Mouse (Mus musculus) monocyte, adult 2 months (primary cell): Measurements from ENCODE around the gene Rgs2.

Source experiments
- DNase-seq, 2 experiments: peaks; one replicate each; pipeline ENCODE4 v3.0.0; 2022; ENCODE audit warnings: low spot score in 2 of 2, low read depth in 1 of 2

Rgs2 gene

GRCm38 (mm10) chr1:144003904-144004740 is at the start of gene Rgs2:
Gene Rgs2 (minus strand): TSS chr1:144004161.
- DNase-seq = peak; percentile 93 to 98

GRCm38 (mm10) chr1:144053401-144053800 is 49.4 kb upstream of the Rgs2 start:
- DNase-seq = no peak

GRCm38 (mm10) chr1:144041826-144042225 is 37.9 kb upstream of the Rgs2 start:
- no peak for DNase-seq

GRCm38 (mm10) chr1:144033498-144033897 is 29.5 kb upstream of the Rgs2 start:
- DNase-seq = no peak

GRCm38 (mm10) chr1:144030499-144030898 is 26.5 kb upstream of the Rgs2 start:
- no peak for DNase-seq

- DNase-seq = no peak
These were observed 25.7 kb upstream of the Rgs2 start for GRCm38 (mm10) chr1:144029679-144030078.

- DNase-seq = no peak
These were observed 14.5 kb upstream of the Rgs2 start for GRCm38 (mm10) chr1:144018417-144018958.

- DNase-seq = no peak
These were observed 10.0 kb upstream of the Rgs2 start for GRCm38 (mm10) chr1:144013913-144014312.

- DNase-seq = no peak
These were observed 3.4 kb upstream of the Rgs2 start for GRCm38 (mm10) chr1:144007341-144007740.

- peak; percentile 71 to 76 for DNase-seq
These were observed 2.6 kb upstream of the Rgs2 start for GRCm38 (mm10) chr1:144006542-144006941.

GRCm38 (mm10) chr1:144005648-144006047 is 1.7 kb upstream of the Rgs2 start:
- DNase-seq = no peak

GRCm38 (mm10) chr1:144004741-144005140 is 780 bp upstream of the Rgs2 start:
- no peak for DNase-seq

GRCm38 (mm10) chr1:144003416-144003815 is 545 bp downstream of the Rgs2 start:
- DNase-seq = no peak

- peak; percentile 28 to 42 for DNase-seq
These were observed 1.3 kb downstream of the Rgs2 start for GRCm38 (mm10) chr1:144002715-144003066.

GRCm38 (mm10) chr1:144002036-144002714 is 1.8 kb downstream of the Rgs2 start:
- DNase-seq = no peak

- no peak for DNase-seq
These were observed 3.7 kb downstream of the Rgs2 start for GRCm38 (mm10) chr1:144000246-144000645.

- DNase-seq = peak in 1 of 2 experiments; percentile 35
These were observed 4.5 kb downstream of the Rgs2 start for GRCm38 (mm10) chr1:143999371-143999920.

GRCm38 (mm10) chr1:143993026-143993425 is 10.9 kb downstream of the Rgs2 start:
- no peak for DNase-seq

GRCm38 (mm10) chr1:143992528-143992927 is 11.4 kb downstream of the Rgs2 start:
- no peak for DNase-seq

- DNase-seq = no peak
These were observed 13.7 kb downstream of the Rgs2 start for GRCm38 (mm10) chr1:143990263-143990662.

GRCm38 (mm10) chr1:143989773-143990172 is 14.2 kb downstream of the Rgs2 start:
- no peak for DNase-seq

GRCm38 (mm10) chr1:143988756-143989155 is 15.2 kb downstream of the Rgs2 start:
- no peak for DNase-seq
